Mouse (Mus musculus): ENCODE results near the gene Gpatch3. TPM values are rescaled to one million over a fixed set of nuclear protein-coding genes. Genes with fewer than 3 reads are reported as not detected.

The Gpatch3 gene
- polyA plus RNA-seq, 1 experiment: 4.9 TPM

GRCm38 (mm10) chr4:133620668-133621067, 46.1 kb downstream of the Gpatch3 start:
- H3K36me3 ChIP-seq (ENCODE audit: control insufficient read depth, insufficient read depth, low read length): no peaks in the 10 kb centered on the region

GRCm38 (mm10) chr4:133622161-133622695, 47.7 kb downstream of the Gpatch3 start:
- Histone ChIP-seq H3K4me3 (ENCODE audit: control insufficient read depth, low read depth, low read length) (no peak overlapping the region), H3K27ac (ENCODE audit: control insufficient read depth, insufficient read depth, low read depth, low read length) (no peak overlapping the region), H3K36me3 (ENCODE audit: control insufficient read depth, insufficient read depth, low read length) (no peaks in the 10 kb centered on the region), H3K27me3 (ENCODE audit: control insufficient read depth, insufficient read depth, low read length) (no peaks in the 10 kb centered on the region), H3K4me1 (ENCODE audit: control insufficient read depth, insufficient read depth, low read length) (peaks cover 2% of the 10 kb centered on the region; the same call in 1 of the 2 replicates)
- TF ChIP-seq POLR2A (IDR thresholded peaks at IDR 0.05; ENCODE audit: control insufficient read depth, low read depth, low read length) (no peak), CTCF (IDR thresholded peaks at IDR 0.05; ENCODE audit: control insufficient read depth, insufficient read depth, insufficient replicate concordance, low read depth, low read length) (no peak)

More at GRCm38 (mm10) chr4:133620668-133621067, 46.1 kb downstream of the Gpatch3 start:
- TF ChIP-seq CTCF (IDR thresholded peaks at IDR 0.05; ENCODE audit: control insufficient read depth, insufficient read depth, insufficient replicate concordance, low read depth, low read length): no peak
- no peak for TF ChIP-seq POLR2A (IDR thresholded peaks at IDR 0.05; ENCODE audit: control insufficient read depth, low read depth, low read length)
- Histone ChIP-seq H3K27me3 (ENCODE audit: control insufficient read depth, insufficient read depth, low read length) (no peaks in the 10 kb centered on the region), H3K4me1 (ENCODE audit: control insufficient read depth, insufficient read depth, low read length) (peaks cover 2% of the 10 kb centered on the region; the same call in 1 of the 2 replicates), H3K4me3 (ENCODE audit: control insufficient read depth, low read depth, low read length) (no peak overlapping the region), H3K27ac (ENCODE audit: control insufficient read depth, insufficient read depth, low read depth, low read length) (no peak overlapping the region)

- Histone ChIP-seq H3K27ac (ENCODE audit: control insufficient read depth, insufficient read depth, low read depth, low read length) (no peak overlapping the region), H3K36me3 (ENCODE audit: control insufficient read depth, insufficient read depth, low read length) (no peaks in the 10 kb centered on the region), H3K27me3 (ENCODE audit: control insufficient read depth, insufficient read depth, low read length) (no peaks in the 10 kb centered on the region), H3K4me1 (ENCODE audit: control insufficient read depth, insufficient read depth, low read length) (no peaks in the 10 kb centered on the region), H3K4me3 (ENCODE audit: control insufficient read depth, low read depth, low read length) (no peak overlapping the region)
- TF ChIP-seq CTCF (IDR thresholded peaks at IDR 0.05; ENCODE audit: control insufficient read depth, insufficient read depth, insufficient replicate concordance, low read depth, low read length): no peak
- no peak for TF ChIP-seq POLR2A (IDR thresholded peaks at IDR 0.05; ENCODE audit: control insufficient read depth, low read depth, low read length)
Observed at GRCm38 (mm10) chr4:133624830-133625229, 50.3 kb downstream of the Gpatch3 start.

- Histone ChIP-seq H3K4me3 (ENCODE audit: control insufficient read depth, low read depth, low read length) (no peak overlapping the region), H3K4me1 (ENCODE audit: control insufficient read depth, insufficient read depth, low read length) (no peaks in the 10 kb centered on the region), H3K27me3 (ENCODE audit: control insufficient read depth, insufficient read depth, low read length) (no peaks in the 10 kb centered on the region), H3K27ac (ENCODE audit: control insufficient read depth, insufficient read depth, low read depth, low read length) (no peak overlapping the region), H3K36me3 (ENCODE audit: control insufficient read depth, insufficient read depth, low read length) (no peaks in the 10 kb centered on the region)
- TF ChIP-seq POLR2A (IDR thresholded peaks at IDR 0.05; ENCODE audit: control insufficient read depth, low read depth, low read length): no peak
- no peak for TF ChIP-seq CTCF (IDR thresholded peaks at IDR 0.05; ENCODE audit: control insufficient read depth, insufficient read depth, insufficient replicate concordance, low read depth, low read length)
Observed at GRCm38 (mm10) chr4:133625621-133626071, 51.1 kb downstream of the Gpatch3 start.

GRCm38 (mm10) chr4:133626221-133626620, 51.7 kb downstream of the Gpatch3 start:
- Histone ChIP-seq H3K27me3 (ENCODE audit: control insufficient read depth, insufficient read depth, low read length) (no peaks in the 10 kb centered on the region), H3K4me1 (ENCODE audit: control insufficient read depth, insufficient read depth, low read length) (no peaks in the 10 kb centered on the region), H3K27ac (ENCODE audit: control insufficient read depth, insufficient read depth, low read depth, low read length) (no peak overlapping the region), H3K4me3 (ENCODE audit: control insufficient read depth, low read depth, low read length) (no peak overlapping the region), H3K36me3 (ENCODE audit: control insufficient read depth, insufficient read depth, low read length) (no peaks in the 10 kb centered on the region)
- TF ChIP-seq POLR2A (IDR thresholded peaks at IDR 0.05; ENCODE audit: control insufficient read depth, low read depth, low read length) (no peak), CTCF (IDR thresholded peaks at IDR 0.05; ENCODE audit: control insufficient read depth, insufficient read depth, insufficient replicate concordance, low read depth, low read length) (no peak)

GRCm38 (mm10) chr4:133626621-133627020, 52.1 kb downstream of the Gpatch3 start:
- Histone ChIP-seq H3K4me1 (ENCODE audit: control insufficient read depth, insufficient read depth, low read length) (no peaks in the 10 kb centered on the region), H3K27ac (ENCODE audit: control insufficient read depth, insufficient read depth, low read depth, low read length) (no peak overlapping the region), H3K27me3 (ENCODE audit: control insufficient read depth, insufficient read depth, low read length) (no peaks in the 10 kb centered on the region), H3K36me3 (ENCODE audit: control insufficient read depth, insufficient read depth, low read length) (no peaks in the 10 kb centered on the region), H3K4me3 (ENCODE audit: control insufficient read depth, low read depth, low read length) (no peak overlapping the region)
- TF ChIP-seq POLR2A (IDR thresholded peaks at IDR 0.05; ENCODE audit: control insufficient read depth, low read depth, low read length) (no peak), CTCF (IDR thresholded peaks at IDR 0.05; ENCODE audit: control insufficient read depth, insufficient read depth, insufficient replicate concordance, low read depth, low read length) (no peak)

GRCm38 (mm10) chr4:133627039-133627438, 52.5 kb downstream of the Gpatch3 start:
- Histone ChIP-seq H3K4me3 (ENCODE audit: control insufficient read depth, low read depth, low read length) (no peak overlapping the region), H3K27ac (ENCODE audit: control insufficient read depth, insufficient read depth, low read depth, low read length) (no peak overlapping the region), H3K4me1 (ENCODE audit: control insufficient read depth, insufficient read depth, low read length) (peaks cover under 1% of the 10 kb centered on the region; the same call in 1 of the 2 replicates), H3K36me3 (ENCODE audit: control insufficient read depth, insufficient read depth, low read length) (no peaks in the 10 kb centered on the region), H3K27me3 (ENCODE audit: control insufficient read depth, insufficient read depth, low read length) (no peaks in the 10 kb centered on the region)
- TF ChIP-seq POLR2A (IDR thresholded peaks at IDR 0.05; ENCODE audit: control insufficient read depth, low read depth, low read length) (no peak), CTCF (IDR thresholded peaks at IDR 0.05; ENCODE audit: control insufficient read depth, insufficient read depth, insufficient replicate concordance, low read depth, low read length) (no peak)

All from testis, adult 2 months (tissue).